Mouse (Mus musculus) macrophage (primary cell): ENCODE results near the gene Abca2. TPM values are rescaled to one million over a fixed set of nuclear protein-coding genes. Genes with fewer than 3 reads are reported as not detected.

Source experiments
- H3K27ac ChIP-seq: fragments of 350-480 bp; formaldehyde crosslinking; 2 replicates; pipeline ENCODE4 v1.9.0; 2021
- H3K36me3 ChIP-seq: fragments of 350-480 bp; formaldehyde crosslinking; 2 replicates; pipeline ENCODE4 v1.9.0; 2021; ENCODE audit errors: inconsistent target
- H3K4me3 ChIP-seq: fragments of 350-480 bp; formaldehyde crosslinking; 2 replicates; pipeline ENCODE4 v1.9.0; 2021; ENCODE audit errors: inconsistent target
- H3K79me2 ChIP-seq: fragments of 350-480 bp; formaldehyde crosslinking; 2 replicates; pipeline ENCODE4 v1.9.0; 2021; ENCODE audit errors: inconsistent target
- WGBS: methylation state at CpG from one replicate; pipeline ENCODE4 v1.1.7; 2026; ENCODE audit warnings: inconsistent platforms; ENCODE audit not compliant: missing documents; 5-methylcytosine and 5-hydroxymethylcytosine counted together
- polyA plus RNA-seq: library from polyadenylated mRNA; stranded (reverse); fragments of 250-400 nt; gene quantifications from 3 replicates; pipeline ENCODE4 v1.2.4, GENCODE M21; 2018; ENCODE audit warnings: inconsistent platforms

Gene Abca2
- polyA plus RNA-seq, 1 experiment from 2014 or later = 19.7 TPM

DNA sequence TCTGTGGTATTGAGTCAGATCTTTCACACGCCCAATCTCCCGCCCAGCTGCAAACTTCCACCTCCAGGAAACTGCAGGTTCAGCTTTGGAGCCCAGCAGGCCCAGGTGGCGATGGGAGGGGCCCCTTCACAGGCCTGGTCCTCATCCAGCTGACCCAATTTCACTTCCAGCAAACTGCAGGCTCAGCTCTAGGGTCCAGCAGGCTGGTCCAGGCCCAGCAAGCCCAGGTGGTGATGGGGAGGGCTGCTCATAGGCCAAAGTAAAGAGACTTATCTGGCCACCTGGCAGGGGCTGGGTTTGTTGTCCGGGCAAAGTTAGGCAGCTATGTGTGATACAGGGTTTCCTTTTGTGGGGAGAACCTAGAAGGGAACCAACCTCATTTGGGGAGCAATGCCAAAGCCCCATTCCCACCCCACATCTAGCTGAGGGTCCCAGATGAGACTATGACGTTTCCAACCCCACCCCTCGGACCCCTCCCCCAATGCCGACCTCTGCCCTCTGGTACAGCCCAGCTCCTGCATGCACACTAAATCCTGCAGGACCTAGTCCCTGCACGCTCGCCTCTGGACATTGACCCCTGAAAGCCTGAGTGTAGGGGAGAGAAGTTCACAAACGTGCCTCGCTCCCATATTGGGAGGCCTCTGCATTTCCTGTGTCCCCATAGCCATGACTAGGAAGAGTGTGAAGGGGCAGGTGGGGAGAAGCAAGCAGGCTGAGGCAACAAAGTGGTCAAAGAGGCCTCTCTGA lies 56.6 kb downstream of the Abca2 start:
- Histone ChIP-seq H3K27ac (no peak overlapping the region), H3K4me3 (no peak overlapping the region), H3K79me2 (no peaks in the 10 kb centered on the region), H3K36me3 (no peaks in the 10 kb centered on the region)
- WGBS = 88% methylated on average over 11 of the region's 11 CpGs

DNA sequence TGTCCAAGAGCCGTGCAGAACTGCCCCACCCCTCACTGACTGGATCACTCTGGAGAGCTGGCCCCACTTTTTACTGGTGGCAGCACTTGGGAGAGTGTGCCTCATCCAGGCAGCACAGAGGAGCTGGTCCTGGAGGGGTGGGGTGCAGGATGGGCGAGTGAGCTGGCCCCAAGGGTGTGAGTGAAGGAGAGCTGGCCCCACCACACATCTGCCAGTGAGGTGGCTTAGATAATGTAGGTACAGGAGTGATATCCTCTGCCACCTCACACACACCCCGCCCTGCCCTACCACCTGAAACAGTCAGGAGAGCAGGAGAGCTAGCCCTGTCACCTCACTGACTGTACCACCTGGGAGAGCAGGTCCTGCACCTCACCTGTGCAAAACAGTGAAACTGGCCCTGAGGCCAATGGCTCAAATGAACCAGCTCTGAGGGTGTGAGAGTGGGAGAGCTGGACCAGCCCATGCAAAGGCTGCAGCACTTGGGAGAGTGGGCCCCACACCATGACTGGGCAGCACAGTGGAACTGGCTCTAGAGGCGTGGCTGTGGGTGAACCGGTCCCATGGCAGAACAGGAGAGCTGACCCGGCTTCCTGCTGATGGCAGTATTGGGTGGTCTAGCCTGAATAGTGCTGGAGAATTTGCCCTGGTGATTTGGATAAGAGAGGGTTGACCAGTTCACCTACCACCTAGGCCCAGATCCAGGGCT lies 59.6 kb downstream of the Abca2 start:
- H3K27ac ChIP-seq = no peak overlapping the region
- 88% methylated on average over 6 of the region's 6 CpGs for WGBS
- no peak overlapping the region for H3K4me3 ChIP-seq
- no peaks in the 10 kb centered on the region for H3K36me3 ChIP-seq
- H3K79me2 ChIP-seq = no peaks in the 10 kb centered on the region

DNA sequence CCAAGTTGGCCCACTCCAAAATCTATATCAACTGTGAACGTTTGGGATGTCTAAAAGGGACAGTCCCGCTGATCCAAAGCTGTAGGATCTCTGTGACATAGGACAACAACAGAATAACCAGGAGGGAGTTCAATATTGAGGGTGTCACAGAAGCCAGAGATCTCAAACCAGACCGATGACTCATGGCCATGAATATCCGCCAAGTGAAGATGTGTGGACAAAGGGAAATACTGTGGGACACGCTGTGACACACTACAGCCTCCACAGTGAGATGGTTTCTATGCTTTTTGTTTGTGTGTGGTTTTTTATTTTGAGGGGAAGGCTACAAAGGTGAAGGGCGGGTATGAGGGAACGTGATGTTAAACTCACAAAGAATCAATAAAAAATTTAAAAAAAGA lies 60.2 kb downstream of the Abca2 start:
- Histone ChIP-seq H3K4me3 (no peak overlapping the region), H3K79me2 (no peaks in the 10 kb centered on the region), H3K27ac (no peak overlapping the region), H3K36me3 (no peaks in the 10 kb centered on the region)
- 80% methylated on average over 7 of the region's 7 CpGs for WGBS

DNA sequence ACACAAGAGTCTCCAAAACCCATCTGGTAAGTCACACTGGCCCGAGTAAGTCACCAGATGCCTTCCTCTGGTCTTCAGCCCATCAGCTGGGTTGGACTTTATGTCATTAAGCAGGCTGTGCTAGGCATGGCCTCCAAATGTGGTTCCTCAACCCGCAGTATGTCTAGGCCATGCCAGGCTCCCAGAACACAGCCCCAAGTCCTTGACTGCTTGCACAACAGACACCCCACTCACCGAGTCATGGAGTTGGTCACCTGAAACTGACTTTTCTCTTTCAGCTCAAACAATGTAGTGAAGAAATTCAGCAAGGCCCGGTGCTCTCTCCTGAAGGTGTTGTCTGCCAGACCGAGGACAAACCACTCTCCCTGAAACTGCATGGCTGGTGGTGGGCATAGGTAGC lies 64.5 kb downstream of the Abca2 start:
- 83% methylated on average over 5 of the region's 5 CpGs for WGBS
- Histone ChIP-seq H3K27ac (no peak overlapping the region), H3K4me3 (no peak overlapping the region)

DNA sequence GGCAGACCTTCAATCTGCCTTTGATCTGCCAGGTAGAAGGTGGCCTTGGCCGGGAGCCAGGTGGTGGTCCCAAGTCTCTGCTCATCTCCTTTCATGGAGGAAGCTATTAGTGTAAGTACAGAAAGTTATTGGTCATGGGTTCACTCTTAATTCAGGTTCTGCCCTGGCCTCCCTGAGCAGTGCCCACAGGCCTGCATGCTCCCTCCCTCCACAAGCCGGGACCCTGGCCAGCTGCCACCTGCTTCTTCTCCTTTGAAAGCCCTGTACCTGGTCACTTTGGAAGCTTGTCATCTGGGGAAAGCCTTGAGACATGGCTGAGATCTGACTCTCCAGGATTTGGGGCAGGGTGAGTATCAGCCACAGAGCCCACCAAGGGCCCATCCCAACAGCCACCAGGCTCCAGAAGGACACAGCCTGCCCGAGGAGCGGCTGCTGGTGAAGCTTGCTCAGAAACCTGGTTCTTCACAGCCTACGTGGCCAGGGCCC lies 65.0 kb downstream of the Abca2 start, which contains the start of gene Lcn12:
TSS of gene Lcn12 (minus strand) at position 436 of the 486 bp plus-strand sequence.
- Histone ChIP-seq H3K27ac (no peak within 1 kb of the TSS), H3K4me3 (no peak within 1 kb of the TSS), H3K36me3 (no peaks in the 10 kb centered on the region), H3K79me2 (no peaks in the 10 kb centered on the region)
- WGBS = 91% methylated on average over 5 of the region's 5 CpGs

More for the DNA sequence above, 64.5 kb downstream of the Abca2 start:
- H3K36me3 ChIP-seq = no peaks in the 10 kb centered on the region
- H3K79me2 ChIP-seq = no peaks in the 10 kb centered on the region

DNA sequence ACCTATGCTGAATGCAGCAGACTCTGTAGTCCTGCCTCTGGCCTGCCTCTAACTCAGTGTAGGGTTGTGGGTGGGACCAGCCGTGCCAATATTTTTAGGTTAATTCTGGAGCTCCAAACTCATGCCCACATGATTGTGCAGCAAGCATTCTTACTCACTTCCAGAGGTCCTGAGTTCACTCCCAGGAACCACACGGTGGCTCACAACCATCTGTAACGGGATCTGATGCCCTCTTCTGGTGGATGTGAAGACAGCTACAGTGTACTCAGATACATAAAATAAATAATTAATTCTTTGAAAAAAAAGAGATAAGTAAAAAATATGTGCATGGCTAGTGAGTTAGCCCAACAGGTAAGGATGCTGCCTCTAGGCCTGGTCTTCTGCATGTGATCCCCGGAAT lies 68.0 kb downstream of the Abca2 start:
- Histone ChIP-seq H3K36me3 (no peaks in the 10 kb centered on the region), H3K27ac (no peak overlapping the region), H3K4me3 (no peak overlapping the region), H3K79me2 (peaks cover 8% of the 10 kb centered on the region)
- WGBS = 53% methylated on average over 4 of the region's 4 CpGs

Other genes with a start within 250 kb of the Abca2 start
- gene Nrarp, start 247.9 kb upstream of the Abca2 start, polyA plus RNA-seq = not detected in 3 replicates
- 56.5 to 71.1 TPM (median 57.4 TPM) in 3 replicates for gene Tor4a, start 231.8 kb upstream of the Abca2 start, polyA plus RNA-seq
- 18.9 to 30.4 TPM (median 29.5 TPM) in 3 replicates for gene Nelfb, start 217.2 kb upstream of the Abca2 start, polyA plus RNA-seq
- not detected in 3 replicates for gene Stpg3, start 214.1 kb upstream of the Abca2 start, polyA plus RNA-seq
- not detected in 3 replicates for gene Fam166a, start 210.0 kb upstream of the Abca2 start, polyA plus RNA-seq
- 49.1 to 144 TPM (median 76.8 TPM) in 3 replicates for gene Tubb4b, start 204.0 kb upstream of the Abca2 start, polyA plus RNA-seq
- gene Slc34a3, start 194.3 kb upstream of the Abca2 start, polyA plus RNA-seq = not detected in 3 replicates
- not detected in 3 replicates for gene Rnf224, start 191.9 kb upstream of the Abca2 start, polyA plus RNA-seq
- gene Rnf208, start 186.4 kb upstream of the Abca2 start, polyA plus RNA-seq = 0.21 to 0.42 TPM in 2 of 3 replicates, not detected in the other
- gene Cysrt1, start 186.3 kb upstream of the Abca2 start, polyA plus RNA-seq = not detected in 3 replicates
- gene AL732309.1, start 181.8 kb upstream of the Abca2 start, polyA plus RNA-seq = 3.0 to 6.1 TPM (median 4.7 TPM) in 3 replicates
- gene Tmem203, start 173.3 kb upstream of the Abca2 start, polyA plus RNA-seq = 5.9 to 17.1 TPM (median 12.4 TPM) in 3 replicates
- gene Tprn, start 166.1 kb upstream of the Abca2 start, polyA plus RNA-seq = 6.1 to 7.8 TPM (median 6.6 TPM) in 3 replicates
- 26.0 to 60.7 TPM (median 55.7 TPM) in 3 replicates for gene Ssna1, start 156.3 kb upstream of the Abca2 start, polyA plus RNA-seq
- 51.0 to 59.8 TPM (median 54.1 TPM) in 3 replicates for gene Anapc2, start 156.2 kb upstream of the Abca2 start, polyA plus RNA-seq
- gene Tmem210, start 140.6 kb upstream of the Abca2 start, polyA plus RNA-seq = not detected in 3 replicates
- gene Lrrc26, start 138.8 kb upstream of the Abca2 start, polyA plus RNA-seq = not detected in 3 replicates
- not detected in 3 replicates for gene Grin1, start 109.5 kb upstream of the Abca2 start, polyA plus RNA-seq
- gene Man1b1, start 96.4 kb upstream of the Abca2 start, polyA plus RNA-seq = 36.0 to 43.5 TPM (median 43.4 TPM) in 3 replicates
- 101 to 192 TPM (median 107 TPM) in 3 replicates for gene Dpp7, start 72.3 kb upstream of the Abca2 start, polyA plus RNA-seq
- 55.8 to 128 TPM (median 119 TPM) in 3 replicates for gene Uap1l1, start 63.0 kb upstream of the Abca2 start, polyA plus RNA-seq
- 0.13 to 0.73 TPM in 2 of 3 replicates, not detected in the other for gene Sapcd2, start 56.4 kb upstream of the Abca2 start, polyA plus RNA-seq
- gene Entpd2, start 32.8 kb upstream of the Abca2 start, polyA plus RNA-seq = 0.07 TPM in 1 of 3 replicates, not detected in the others
- gene Npdc1, start 29.4 kb upstream of the Abca2 start, polyA plus RNA-seq = 1.2 to 2.9 TPM (median 2.5 TPM) in 3 replicates
- gene Fut7, start 5.4 kb upstream of the Abca2 start, polyA plus RNA-seq = 1.3 to 2.4 TPM (median 2.2 TPM) in 3 replicates
- not detected in 3 replicates for gene Clic3, start 28.1 kb downstream of the Abca2 start, polyA plus RNA-seq
- gene Paxx, start 32.4 kb downstream of the Abca2 start, polyA plus RNA-seq = 6.0 to 12.9 TPM (median 6.4 TPM) in 3 replicates
- gene Ptgds, start 41.3 kb downstream of the Abca2 start, polyA plus RNA-seq = not detected in 3 replicates
- gene Lcn12, start 65.2 kb downstream of the Abca2 start, polyA plus RNA-seq = not detected in 3 replicates
- gene Fbxw5, start 72.0 kb downstream of the Abca2 start, polyA plus RNA-seq = 21.9 to 35.3 TPM (median 28.7 TPM) in 3 replicates
- gene C8g, start 73.0 kb downstream of the Abca2 start, polyA plus RNA-seq = 0.14 to 2.1 TPM in 2 of 3 replicates, not detected in the other
- gene Traf2, start 118.2 kb downstream of the Abca2 start, polyA plus RNA-seq = 6.2 to 13.5 TPM (median 12.4 TPM) in 3 replicates
- gene Edf1, start 129.1 kb downstream of the Abca2 start, polyA plus RNA-seq = 258 to 279 TPM (median 262 TPM) in 3 replicates
- gene Mamdc4, start 146.1 kb downstream of the Abca2 start, polyA plus RNA-seq = 0.04 to 0.60 TPM (median 0.15 TPM) in 3 replicates
- gene Phpt1, start 146.5 kb downstream of the Abca2 start, polyA plus RNA-seq = 9.0 to 13.7 TPM (median 13.0 TPM) in 3 replicates
- 0.07 to 0.50 TPM (median 0.26 TPM) in 3 replicates for gene Ajm1, start 153.1 kb downstream of the Abca2 start, polyA plus RNA-seq
- 48.4 to 64.3 TPM (median 52.1 TPM) in 3 replicates for gene Rabl6, start 179.8 kb downstream of the Abca2 start, polyA plus RNA-seq
- not detected in 3 replicates for gene Ccdc183, start 189.0 kb downstream of the Abca2 start, polyA plus RNA-seq
- gene Tmem141, start 193.3 kb downstream of the Abca2 start, polyA plus RNA-seq = 22.2 to 28.7 TPM (median 23.3 TPM) in 3 replicates
- 12.7 to 19.5 TPM (median 16.6 TPM) in 3 replicates for gene Fcna, start 199.3 kb downstream of the Abca2 start, polyA plus RNA-seq
- not detected in 3 replicates for gene Lcn8, start 224.4 kb downstream of the Abca2 start, polyA plus RNA-seq
- not detected in 3 replicates for gene Lcn5, start 229.2 kb downstream of the Abca2 start, polyA plus RNA-seq
- not detected in 3 replicates for gene Lcn6, start 248.1 kb downstream of the Abca2 start, polyA plus RNA-seq